Mouse (Mus musculus) neural tube, embryonic 12.5 days (tissue): ENCODE measurements around the gene Gm18596. TPM values are rescaled to one million over a fixed set of nuclear protein-coding genes. Genes with fewer than 3 reads are reported as not detected.

ENCODE experiments used
- ATAC-seq: fragments of 200-750 bp; cut with Nextera tagmentation; 2 replicates; pipeline ENCODE4 v1.8.0; 2017; ENCODE audit warnings: low read depth, mild to moderate bottlenecking, moderate TSS enrichment, moderate library complexity; ENCODE audit not compliant: low FRiP score
- H3K27ac ChIP-seq: fragments of 300-500 bp; sonication (generic); 2 replicates; pipeline ENCODE4 v1.5.1; 2016
- H3K27me3 ChIP-seq: fragments of 300-500 bp; sonication (generic); replicated peaks from 2 replicates; pipeline ENCODE4 v1.6.1; 2016; ENCODE audit warnings: mild to moderate bottlenecking
- H3K36me3 ChIP-seq: fragments of 300-500 bp; sonication (generic); 2 replicates; pipeline ENCODE4 v1.6.1; 2016; ENCODE audit warnings: mild to moderate bottlenecking
- H3K4me1 ChIP-seq: fragments of 300-500 bp; sonication (generic); 2 replicates; pipeline ENCODE4 v1.6.1; 2016
- H3K4me2 ChIP-seq: fragments of 300-500 bp; sonication (generic); replicated peaks from 2 replicates; pipeline ENCODE4 v1.6.1; 2016; ENCODE audit warnings: mild to moderate bottlenecking
- H3K4me3 ChIP-seq: fragments of 300-500 bp; sonication (generic); 2 replicates; pipeline ENCODE4 v1.5.1; 2016
- H3K9ac ChIP-seq: fragments of 300-500 bp; sonication (generic); 2 replicates; pipeline ENCODE4 v1.6.1; 2016; ENCODE audit warnings: mild to moderate bottlenecking
- H3K9me3 ChIP-seq: fragments of 300-500 bp; sonication (generic); 2 replicates; pipeline ENCODE4 v1.6.1; 2016; ENCODE audit warnings: mild to moderate bottlenecking
- WGBS: fragments of 180-500 bp; shearing (Covaris S2); methylation state at CpG from one replicate; pipeline ENCODE4 v1.1.7; 2016; 5-methylcytosine and 5-hydroxymethylcytosine counted together
- polyA plus RNA-seq: library from polyadenylated mRNA; unstranded; fragments of >200 nt; fragmentation: Nextera tagmentation; extraction: Ambion mirVana; gene quantifications from 2 replicates; pipeline ENCODE4 v1.2.1, GENCODE M21; 2016

The Gm18596 gene
- polyA plus RNA-seq, 1 experiment from 2014 or later = not detected

- no peak within 1 kb of the TSS for H3K9ac ChIP-seq
- peaks cover 4% of the 10 kb centered on the region; the same call in 1 of the 2 replicates for H3K9me3 ChIP-seq
- H3K4me2 ChIP-seq = no peak within 1 kb of the TSS
- no peaks in the 10 kb centered on the region for H3K27me3 ChIP-seq
- H3K4me3 ChIP-seq = no peak within 1 kb of the TSS
- H3K4me1 ChIP-seq = no peaks in the 10 kb centered on the region
- no peak within 1 kb of the TSS for H3K27ac ChIP-seq
- 53% methylated on average over 4 of the region's 4 CpGs for WGBS
- H3K36me3 ChIP-seq = no peaks in the 10 kb centered on the region
- no peak for ATAC-seq
Observed at GRCm38 (mm10) chr10:77697133-77697532, 45.3 kb downstream of the Gm18596 start, which contains the start of gene Gm9508. TSS of gene Gm9508 (minus strand) at chr10:77697233.

Other genes starting within 250 kb of the Gm18596 start
- gene Fam207a, start 226.9 kb downstream of the Gm18596 start, polyA plus RNA-seq = 46.4 and 47.4 TPM in 2 replicates
- gene Itgb2, start 212.4 kb downstream of the Gm18596 start, polyA plus RNA-seq = 1.3 and 1.4 TPM in 2 replicates
- gene Pttg1ip, start 160.9 kb downstream of the Gm18596 start, polyA plus RNA-seq = 67.8 and 71.1 TPM in 2 replicates
- 288 and 299 TPM in 2 replicates for gene Sumo3, start 136.5 kb downstream of the Gm18596 start, polyA plus RNA-seq
- 7.6 and 11.0 TPM in 2 replicates for gene Gm49325, start 136.4 kb downstream of the Gm18596 start, polyA plus RNA-seq
- 90.9 and 93.7 TPM in 2 replicates for gene Ube2g2, start 120.4 kb downstream of the Gm18596 start, polyA plus RNA-seq
- 0.98 and 1.2 TPM in 2 replicates for gene Tspear, start 56.1 kb downstream of the Gm18596 start, polyA plus RNA-seq
- not detected in 2 replicates for gene Gm19402, start 51.9 kb downstream of the Gm18596 start, polyA plus RNA-seq
- not detected in 2 replicates for gene Gm9508, start 45.4 kb downstream of the Gm18596 start, polyA plus RNA-seq
- gene Gm10272, start 36.0 kb downstream of the Gm18596 start, polyA plus RNA-seq = not detected in 2 replicates
- not detected in 2 replicates for gene Gm10024, start 31.2 kb downstream of the Gm18596 start, polyA plus RNA-seq
- gene Gm10142, start 26.8 kb downstream of the Gm18596 start, polyA plus RNA-seq = not detected in 2 replicates
- gene Krtap12-1, start 22.0 kb downstream of the Gm18596 start, polyA plus RNA-seq = not detected in 2 replicates
- not detected in 2 replicates for gene Gm10100, start 16.2 kb downstream of the Gm18596 start, polyA plus RNA-seq
- gene Gm9736, start 8.7 kb upstream of the Gm18596 start, polyA plus RNA-seq = not detected in 2 replicates
- not detected in 2 replicates for gene Gm3233, start 17.0 kb upstream of the Gm18596 start, polyA plus RNA-seq
- not detected in 2 replicates for gene Gm3238, start 28.7 kb upstream of the Gm18596 start, polyA plus RNA-seq
- gene Gm7138, start 34.3 kb upstream of the Gm18596 start, polyA plus RNA-seq = not detected in 2 replicates
- not detected in 2 replicates for gene Gm3250, start 39.9 kb upstream of the Gm18596 start, polyA plus RNA-seq
- not detected in 2 replicates for gene Gm7137, start 45.6 kb upstream of the Gm18596 start, polyA plus RNA-seq
- gene Gm9639, start 52.4 kb upstream of the Gm18596 start, polyA plus RNA-seq = not detected in 2 replicates
- not detected in 2 replicates for gene Gm19668, start 56.5 kb upstream of the Gm18596 start, polyA plus RNA-seq
- not detected in 2 replicates for gene Gm9507, start 69.2 kb upstream of the Gm18596 start, polyA plus RNA-seq
- gene Gm2696, start 72.0 kb upstream of the Gm18596 start, polyA plus RNA-seq = not detected in 2 replicates
- not detected in 2 replicates for gene Krtap10-4, start 84.5 kb upstream of the Gm18596 start, polyA plus RNA-seq
- gene Krtap10-10, start 93.3 kb upstream of the Gm18596 start, polyA plus RNA-seq = not detected in 2 replicates
- gene Gm36176, start 104.2 kb upstream of the Gm18596 start, polyA plus RNA-seq = not detected in 2 replicates
- not detected in 2 replicates for gene Gm10318, start 110.2 kb upstream of the Gm18596 start, polyA plus RNA-seq
- gene Gm3285, start 119.3 kb upstream of the Gm18596 start, polyA plus RNA-seq = not detected in 2 replicates
- gene Lrrc3, start 159.9 kb upstream of the Gm18596 start, polyA plus RNA-seq = 8.0 and 8.4 TPM in 2 replicates
- 2.2 and 3.0 TPM in 2 replicates for gene Trpm2, start 227.9 kb upstream of the Gm18596 start, polyA plus RNA-seq
- 35.4 and 35.8 TPM in 2 replicates for gene 1810043G02Rik, start 235.9 kb upstream of the Gm18596 start, polyA plus RNA-seq